Mouse (Mus musculus) cortical plate, adult 2 months (tissue): ENCODE results near the gene Sun1.

ENCODE experiments used
- CTCF ChIP-seq: fragments of 200-500 bp; IDR thresholded peaks from 2 replicates; pipeline ENCODE4 v1.5.1; 2011; ENCODE audit warnings: mild to moderate bottlenecking, control low read depth, low read length; ENCODE audit not compliant: insufficient read depth; ENCODE audit errors: extremely low read depth
- POLR2A ChIP-seq: fragments of 200-500 bp; IDR thresholded peaks from 2 replicates; pipeline ENCODE4 v1.6.1; 2011; ENCODE audit warnings: mild to moderate bottlenecking, low read length, control low read depth; ENCODE audit not compliant: insufficient read depth; ENCODE audit errors: extremely low read depth

DNA sequence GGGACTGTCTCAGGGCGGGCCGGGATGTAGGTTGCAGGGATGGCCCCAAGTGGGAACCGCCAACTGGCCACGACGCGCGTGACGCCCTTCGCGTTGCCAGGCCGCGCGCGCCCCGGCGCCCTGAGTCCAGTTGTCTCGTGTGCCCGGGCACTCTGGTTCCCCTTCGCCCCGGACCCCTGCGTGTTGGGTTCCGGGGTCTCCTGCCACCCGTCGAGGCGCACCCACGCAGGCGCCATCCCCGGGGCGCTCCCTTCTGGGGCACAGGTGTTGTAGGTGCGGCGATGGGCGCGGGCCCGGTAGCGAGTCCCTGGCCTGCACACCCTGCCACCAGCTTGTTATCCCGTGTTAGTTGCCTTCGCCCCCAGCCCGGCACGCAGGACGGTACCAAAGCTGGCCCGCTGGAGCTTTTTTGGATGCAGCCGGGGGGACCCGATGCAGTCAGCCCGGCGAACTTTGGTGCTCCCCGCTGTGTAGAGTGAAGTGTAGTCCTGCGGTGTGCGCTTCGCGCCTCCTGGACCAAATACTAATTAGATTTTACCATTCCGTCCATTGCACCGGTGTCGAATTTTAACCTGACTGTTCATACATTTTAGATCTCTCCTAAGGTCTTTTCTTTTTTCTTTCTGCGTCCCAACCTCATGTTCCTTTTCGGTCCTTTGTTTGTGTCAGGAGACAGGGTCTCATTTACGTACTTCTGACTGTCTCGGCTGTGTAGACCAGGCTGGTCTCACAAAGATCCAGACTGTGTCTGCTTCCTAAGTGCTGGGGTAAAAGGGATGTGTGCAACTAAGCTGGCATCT is 533 bp downstream of the Sun1 start:
- TF ChIP-seq CTCF (no peak), POLR2A (no peak)
